Mouse (Mus musculus): ENCODE data around the gene Gm45799.

The Gm45799 gene

GRCm38 (mm10) chr7:105641936-105642335 is 1.6 kb downstream of the Gm45799 start:
- DNase-seq (ENCODE audit: low spot score) = no peak

- peak; percentile 82 for DNase-seq (ENCODE audit: low spot score)
Observed at GRCm38 (mm10) chr7:105650639-105651435, 10.5 kb downstream of the Gm45799 start, which contains the start of gene Dnhd1. Gene Dnhd1 (plus strand): TSS chr7:105650827.

- DNase-seq (ENCODE audit: low spot score) = no peak
Observed at GRCm38 (mm10) chr7:105685541-105686197, 45.3 kb downstream of the Gm45799 start.

- DNase-seq (ENCODE audit: low spot score) = no peak
Observed at GRCm38 (mm10) chr7:105690875-105691274, 50.5 kb downstream of the Gm45799 start.

GRCm38 (mm10) chr7:105703184-105703583 is 62.8 kb downstream of the Gm45799 start:
- DNase-seq (ENCODE audit: low spot score) = no peak

- no peak for DNase-seq (ENCODE audit: low spot score)
Observed at GRCm38 (mm10) chr7:105703816-105704215, 63.5 kb downstream of the Gm45799 start.

GRCm38 (mm10) chr7:105708733-105709132 is 68.4 kb downstream of the Gm45799 start:
- DNase-seq (ENCODE audit: low spot score) = no peak

- DNase-seq (ENCODE audit: low spot score) = no peak
Observed at GRCm38 (mm10) chr7:105715366-105715765, 75.0 kb downstream of the Gm45799 start.

- DNase-seq (ENCODE audit: low spot score) = no peak
Observed at GRCm38 (mm10) chr7:105721916-105722315, 81.6 kb downstream of the Gm45799 start.

- no peak for DNase-seq (ENCODE audit: low spot score)
Observed at GRCm38 (mm10) chr7:105726144-105726979, 86.0 kb downstream of the Gm45799 start.

- no peak for DNase-seq (ENCODE audit: low spot score)
Observed at GRCm38 (mm10) chr7:105726980-105727325, 86.6 kb downstream of the Gm45799 start.

GRCm38 (mm10) chr7:105728701-105729428 is 88.5 kb downstream of the Gm45799 start:
- DNase-seq (ENCODE audit: low spot score) = no peak

GRCm38 (mm10) chr7:105733836-105734235 is 93.5 kb downstream of the Gm45799 start:
- no peak for DNase-seq (ENCODE audit: low spot score)
